Mouse (Mus musculus): ENCODE measurements around the gene Slc17a7. TPM values are rescaled to one million over a fixed set of nuclear protein-coding genes. Genes with fewer than 3 reads are reported as not detected.
"Not testable (repeated sequence)": the region's sequence is repeated elsewhere in the genome, so short reads cannot be mapped to it uniquely, and the experiment has no call there.

Gene Slc17a7
- polyA plus RNA-seq, 2 experiments: 0.18 to 0.58 TPM

GRCm38 (mm10) chr7:45121966-45122365 is 41.8 kb upstream of the Slc17a7 start:
- no peak for DNase-seq (ENCODE audit: low spot score)
- Histone ChIP-seq H3K4me2 (replicated peaks; ENCODE audit: low read depth, low read length, severe bottlenecking) (no peak overlapping the region), H3K9me3 (ENCODE audit: control insufficient read depth, low read length) (no peaks in the 10 kb centered on the region), H3K9ac (ENCODE audit: low read depth, low read length, severe bottlenecking) (no peak overlapping the region), H3K27ac (replicated peaks; ENCODE audit: low read depth, low read length) (no peak overlapping the region), H3K4me3 (replicated peaks; ENCODE audit: low read length) (no peak overlapping the region), H3K4me1 (ENCODE audit: control insufficient read depth, insufficient read depth, low read length) (peaks cover 26% of the 10 kb centered on the region), H3K36me3 (ENCODE audit: control insufficient read depth, insufficient read depth, low read length) (peaks cover 70% of the 10 kb centered on the region), H3K27me3 (ENCODE audit: control insufficient read depth, insufficient read depth, low read length) (no peaks in the 10 kb centered on the region)
- TF ChIP-seq POLR2A (IDR thresholded peaks at IDR 0.05; ENCODE audit: borderline replicate concordance, extremely low read depth, insufficient read depth, insufficient read length): no peak
- ATAC-seq (ENCODE audit: low FRiP score, low read depth): no peak

GRCm38 (mm10) chr7:45122561-45123185 is 41.1 kb upstream of the Slc17a7 start:
- WGBS: 83% methylated on average over 15 of the region's 15 CpGs
- ATAC-seq (ENCODE audit: low FRiP score, low read depth) (no peak), DNase-seq (ENCODE audit: low spot score) (no peak)
- Histone ChIP-seq H3K4me2 (replicated peaks; ENCODE audit: low read depth, low read length, severe bottlenecking) (peak overlapping the region; percentile 93), H3K4me1 (ENCODE audit: control insufficient read depth, insufficient read depth, low read length) (peaks cover 31% of the 10 kb centered on the region), H3K36me3 (ENCODE audit: control insufficient read depth, insufficient read depth, low read length) (peaks cover 75% of the 10 kb centered on the region), H3K9me3 (ENCODE audit: control insufficient read depth, low read length) (no peaks in the 10 kb centered on the region), H3K9ac (ENCODE audit: low read depth, low read length, severe bottlenecking) (peak overlapping the region; percentile 98), H3K4me3 (replicated peaks; ENCODE audit: low read length) (peak overlapping the region; percentile 97), H3K27ac (replicated peaks; ENCODE audit: low read depth, low read length) (no peak overlapping the region), H3K27me3 (ENCODE audit: control insufficient read depth, insufficient read depth, low read length) (no peaks in the 10 kb centered on the region)
- no peak for TF ChIP-seq POLR2A (IDR thresholded peaks at IDR 0.05; ENCODE audit: borderline replicate concordance, extremely low read depth, insufficient read depth, insufficient read length)

GRCm38 (mm10) chr7:45123186-45123570 is 40.6 kb upstream of the Slc17a7 start:
- Histone ChIP-seq H3K9me3 (ENCODE audit: control insufficient read depth, low read length) (no peaks in the 10 kb centered on the region), H3K9ac (ENCODE audit: low read depth, low read length, severe bottlenecking) (peak overlapping the region; percentile 98), H3K27ac (replicated peaks; ENCODE audit: low read depth, low read length) (peak overlapping the region; percentile 90; the same call in 1 of the 2 replicates), H3K4me3 (replicated peaks; ENCODE audit: low read length) (peak overlapping the region; percentile 97), H3K4me1 (ENCODE audit: control insufficient read depth, insufficient read depth, low read length) (peaks cover 31% of the 10 kb centered on the region), H3K36me3 (ENCODE audit: control insufficient read depth, insufficient read depth, low read length) (peaks cover 74% of the 10 kb centered on the region), H3K4me2 (replicated peaks; ENCODE audit: low read depth, low read length, severe bottlenecking) (peak overlapping the region; percentile 93), H3K27me3 (ENCODE audit: control insufficient read depth, insufficient read depth, low read length) (no peaks in the 10 kb centered on the region)
- no peak for DNase-seq (ENCODE audit: low spot score)
- no peak for TF ChIP-seq POLR2A (IDR thresholded peaks at IDR 0.05; ENCODE audit: borderline replicate concordance, extremely low read depth, insufficient read depth, insufficient read length)
- no peak for ATAC-seq (ENCODE audit: low FRiP score, low read depth)
- 21% methylated on average over 12 of the region's 12 CpGs for WGBS

GRCm38 (mm10) chr7:45124224-45125143 is 39.3 kb upstream of the Slc17a7 start, which contains the start of gene Rps11:
Rps11 (minus strand) TSS chr7:45124439.
- H3K9me3 ChIP-seq (ENCODE audit: control insufficient read depth, low read length): no peaks in the 10 kb centered on the region
- H3K27ac ChIP-seq (replicated peaks; ENCODE audit: low read depth, low read length): peak within 1 kb of the TSS; percentile 90
- TF ChIP-seq POLR2A (IDR thresholded peaks at IDR 0.05; ENCODE audit: borderline replicate concordance, extremely low read depth, insufficient read depth, insufficient read length): peak; percentile 75; the same call in 1 of the 2 replicates
- peak within 1 kb of the TSS; percentile 98 for H3K9ac ChIP-seq (ENCODE audit: low read depth, low read length, severe bottlenecking)
- H3K4me3 ChIP-seq (replicated peaks; ENCODE audit: low read length): peak within 1 kb of the TSS; percentile 97
- H3K4me2 ChIP-seq (replicated peaks; ENCODE audit: low read depth, low read length, severe bottlenecking): peak within 1 kb of the TSS; percentile 93
- peaks cover 33% of the 10 kb centered on the region for H3K4me1 ChIP-seq (ENCODE audit: control insufficient read depth, insufficient read depth, low read length)
- WGBS: under 1% methylated on average over 59 of the region's 59 CpGs
- H3K36me3 ChIP-seq (ENCODE audit: control insufficient read depth, insufficient read depth, low read length): peaks cover 68% of the 10 kb centered on the region
- peak; percentile 99 for DNase-seq (ENCODE audit: low spot score)
- H3K27me3 ChIP-seq (ENCODE audit: control insufficient read depth, insufficient read depth, low read length): no peaks in the 10 kb centered on the region
- ATAC-seq (ENCODE audit: low FRiP score, low read depth): peak; percentile 80

GRCm38 (mm10) chr7:45125144-45125600 is 38.6 kb upstream of the Slc17a7 start:
- peak overlapping the region; percentile 65; the same call in 1 of the 2 replicates for H3K27ac ChIP-seq (replicated peaks; ENCODE audit: low read depth, low read length)
- peak; percentile 66 for DNase-seq (ENCODE audit: low spot score)
- H3K9ac ChIP-seq (ENCODE audit: low read depth, low read length, severe bottlenecking): no peak overlapping the region
- no peaks in the 10 kb centered on the region for H3K9me3 ChIP-seq (ENCODE audit: control insufficient read depth, low read length)
- no peak for TF ChIP-seq POLR2A (IDR thresholded peaks at IDR 0.05; ENCODE audit: borderline replicate concordance, extremely low read depth, insufficient read depth, insufficient read length)
- peak overlapping the region; percentile 97 for H3K4me3 ChIP-seq (replicated peaks; ENCODE audit: low read length)
- peaks cover 62% of the 10 kb centered on the region for H3K36me3 ChIP-seq (ENCODE audit: control insufficient read depth, insufficient read depth, low read length)
- no peaks in the 10 kb centered on the region for H3K27me3 ChIP-seq (ENCODE audit: control insufficient read depth, insufficient read depth, low read length)
- 8% methylated on average over 7 of the region's 7 CpGs for WGBS
- no peak for ATAC-seq (ENCODE audit: low FRiP score, low read depth)
- H3K4me2 ChIP-seq (replicated peaks; ENCODE audit: low read depth, low read length, severe bottlenecking): peak overlapping the region; percentile 54; the same call in 1 of the 2 replicates
- peaks cover 36% of the 10 kb centered on the region for H3K4me1 ChIP-seq (ENCODE audit: control insufficient read depth, insufficient read depth, low read length)

GRCm38 (mm10) chr7:45125649-45126048 is 38.1 kb upstream of the Slc17a7 start:
- H3K9me3 ChIP-seq (ENCODE audit: control insufficient read depth, low read length); H3K4me2 ChIP-seq (replicated peaks; ENCODE audit: low read depth, low read length, severe bottlenecking); DNase-seq (ENCODE audit: low spot score); H3K27ac ChIP-seq (replicated peaks; ENCODE audit: low read depth, low read length); ATAC-seq (ENCODE audit: low FRiP score, low read depth); H3K27me3 ChIP-seq (ENCODE audit: control insufficient read depth, insufficient read depth, low read length); H3K9ac ChIP-seq (ENCODE audit: low read depth, low read length, severe bottlenecking): not testable (repeated sequence)
- Histone ChIP-seq H3K4me1 (ENCODE audit: control insufficient read depth, insufficient read depth, low read length) (peaks cover 36% of the 10 kb centered on the region), H3K36me3 (ENCODE audit: control insufficient read depth, insufficient read depth, low read length) (peaks cover 57% of the 10 kb centered on the region), H3K4me3 (replicated peaks; ENCODE audit: low read length) (0 out of 2 replicates have a peak overlapping the region, but pooled peaks have one; percentile 97)
- WGBS: 65% methylated on average over 5 of the region's 5 CpGs
